In the genomic region with DNA sequence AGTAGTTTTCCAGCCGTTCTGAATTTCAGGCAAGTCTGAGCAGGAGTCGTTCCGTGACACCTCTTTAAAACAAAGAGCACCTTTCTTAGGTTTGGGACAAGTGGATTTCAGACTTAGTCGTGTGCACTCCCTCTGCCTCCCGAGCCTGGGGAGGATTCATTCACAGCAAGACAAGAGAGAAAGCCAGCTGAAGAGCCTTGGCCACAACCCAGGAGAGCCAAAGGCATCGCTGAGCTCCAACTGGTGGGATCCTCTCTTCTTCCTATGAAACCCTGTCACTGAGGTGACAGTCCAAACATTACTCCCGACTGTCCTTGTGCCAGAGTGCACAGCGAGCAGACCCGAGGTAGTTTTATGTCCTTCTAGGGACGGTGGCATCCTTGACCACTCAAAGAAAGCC, we compare ENCODE assay signal across 30 mouse cellular contexts. TPM values are rescaled to one million over a fixed set of nuclear protein-coding genes. Genes with fewer than 3 reads are reported as not detected.
DNase-seq lines count a peak whose midpoint lies in the region; ATAC-seq and TF ChIP-seq lines count a peak whose summit lies in the region.
"Had no signal": no experiment of that assay in that cellular context is flagged by ENCODE, and none has a peak within 500 bp of the region (broad histone marks: within the 10 kb centered on the region; RNA-seq: fewer than 3 reads in every experiment).

No protein-coding gene starts in this region.

- peak; percentile 19 for DNase-seq in cerebellum, adult 11-12 months
- DNase-seq in cerebellum, adult 11 months = no peak
- no peak for DNase-seq in layer of hippocampus, adult 2 months (ENCODE audit: low spot score in 2 of 2)
- DNase-seq in layer of hippocampus, adult 9-10 months (ENCODE audit: low spot score) = no peak
- no peak for DNase-seq in midbrain, embryonic 10.5 days (ENCODE audit: low spot score)
- DNase-seq in urinary bladder, postnatal 14 days (ENCODE audit: low spot score) = no peak
- DNase-seq: adrenal gland, postnatal 10 days; adrenal gland, postnatal 36 days; cerebellum, adult 18-20 months; cerebellum, adult 9-10 months; cerebellum, postnatal 14 days; embryo, embryonic 11 days; gastrocnemius, postnatal 10 days; heart, adult 18-20 months; heart, postnatal 10 days; heart, postnatal 36 days had no signal

- WGBS in midbrain, embryonic 10.5 days = 69% methylated on average over 10 of the region's 10 CpGs
- WGBS in midbrain, embryonic 13.5 days = 61% methylated on average over 10 of the region's 10 CpGs

- H3K4me1 ChIP-seq in midbrain, embryonic 10.5 days = peaks cover 14% of the 10 kb centered on the region
- peaks cover 1% of the 10 kb centered on the region for H3K4me1 ChIP-seq in midbrain, embryonic 13.5 days (replicated peaks)
- H3K4me1 ChIP-seq: embryonic facial prominence, embryonic 13.5 days; forebrain, embryonic 12.5 days; forebrain, embryonic 15.5 days; heart, embryonic 12.5 days; heart, embryonic 15.5 days; hindbrain, embryonic 13.5 days had no signal

- H3K9me3 ChIP-seq in midbrain, embryonic 10.5 days (replicated peaks) = no peaks in the 10 kb centered on the region
- no peaks in the 10 kb centered on the region for H3K9me3 ChIP-seq in midbrain, embryonic 13.5 days
- H3K9me3 ChIP-seq: embryonic facial prominence, embryonic 10.5 days; embryonic facial prominence, embryonic 13.5 days; forebrain, embryonic 12.5 days; forebrain, embryonic 15.5 days; heart, embryonic 12.5 days; heart, embryonic 15.5 days; hindbrain, embryonic 10.5 days; hindbrain, embryonic 13.5 days had no signal

- H3K36me3 ChIP-seq in midbrain, embryonic 10.5 days = no peaks in the 10 kb centered on the region
- peaks cover 20% of the 10 kb centered on the region; the same call in 1 of the 2 replicates for H3K36me3 ChIP-seq in midbrain, embryonic 13.5 days
- H3K36me3 ChIP-seq: embryonic facial prominence, embryonic 10.5 days; embryonic facial prominence, embryonic 13.5 days; forebrain, embryonic 12.5 days; heart, embryonic 12.5 days; heart, embryonic 15.5 days; hindbrain, embryonic 10.5 days had no signal

- ATAC-seq in midbrain, embryonic 13.5 days = no peak
- ATAC-seq: forebrain, embryonic 15.5 days; hindbrain, embryonic 16.5 days had no signal

- H3K4me2 ChIP-seq in midbrain, embryonic 13.5 days (replicated peaks) = no peak overlapping the region
- H3K4me2 ChIP-seq: embryonic facial prominence, embryonic 13.5 days; forebrain, embryonic 12.5 days; forebrain, embryonic 15.5 days; heart, embryonic 12.5 days; heart, embryonic 15.5 days; hindbrain, embryonic 13.5 days had no signal

- H3K27ac ChIP-seq in layer of hippocampus, adult 2 months = 0 out of 2 replicates have a peak overlapping the region, but pooled peaks have one; percentile 7
- peak overlapping the region; percentile 13 for H3K27ac ChIP-seq in midbrain, embryonic 10.5 days (replicated peaks)
- no peak overlapping the region for H3K27ac ChIP-seq in midbrain, embryonic 13.5 days
- H3K27ac ChIP-seq: embryonic facial prominence, embryonic 10.5 days; embryonic facial prominence, embryonic 13.5 days; forebrain, embryonic 12.5 days; forebrain, embryonic 15.5 days; heart, embryonic 15.5 days; hindbrain, embryonic 10.5 days; hindbrain, embryonic 13.5 days had no signal

- H3K4me3 ChIP-seq in layer of hippocampus, adult 2 months = no peak overlapping the region
- H3K4me3 ChIP-seq in midbrain, embryonic 10.5 days = no peak overlapping the region
- H3K4me3 ChIP-seq in midbrain, embryonic 13.5 days (replicated peaks) = no peak overlapping the region
- H3K4me3 ChIP-seq: embryonic facial prominence, embryonic 10.5 days; embryonic facial prominence, embryonic 13.5 days; erythroblast, embryonic 14.5 days; forebrain, embryonic 12.5 days; forebrain, embryonic 15.5 days; heart, embryonic 12.5 days; heart, embryonic 15.5 days; hindbrain, embryonic 10.5 days; hindbrain, embryonic 13.5 days had no signal

- H3K27me3 ChIP-seq in midbrain, embryonic 10.5 days (ENCODE audit: low read depth, poor library complexity, severe bottlenecking) = peaks cover 25% of the 10 kb centered on the region; the same call in 1 of the 2 replicates
- no peaks in the 10 kb centered on the region for H3K27me3 ChIP-seq in midbrain, embryonic 13.5 days
- H3K27me3 ChIP-seq: forebrain, embryonic 15.5 days had no signal

- TF ChIP-seq CTCF in layer of hippocampus, adult 2 months (conservative IDR thresholded peaks at IDR 0.05) = no peak

- H3K9ac ChIP-seq in midbrain, embryonic 13.5 days (replicated peaks) = no peak overlapping the region
- H3K9ac ChIP-seq: embryonic facial prominence, embryonic 13.5 days; forebrain, embryonic 12.5 days; forebrain, embryonic 15.5 days; heart, embryonic 12.5 days; heart, embryonic 15.5 days; hindbrain, embryonic 13.5 days had no signal

RNA-seq across cellular contexts. Expression of a gene that starts 10.7 kb away (rescaled TPM):
- not detected for total RNA-seq in layer of hippocampus, adult 2 months (2021)
- 0.06 and 0.12 TPM in 2 replicates for polyA plus RNA-seq in midbrain, embryonic 10.5 days (2016; fragmentation: Nextera tagmentation; extraction: Ambion mirVana)
- 1.5 and 1.7 TPM in 2 replicates for polyA plus RNA-seq in midbrain, embryonic 13.5 days (2015; fragmentation: Nextera tagmentation; extraction: Ambion mirVana)
- total RNA-seq: adrenal gland, adult 18-20 months; adrenal gland, postnatal 10 days; adrenal gland, postnatal 36 days; gastrocnemius, postnatal 10 days; gastrocnemius, postnatal 4 days; heart, adult 18-20 months; heart, postnatal 10 days; heart, postnatal 36 days had no signal
- polyA plus RNA-seq: cortical plate, adult 2 months; embryonic facial prominence, embryonic 10.5 days; erythroblast, embryonic 14.5 days; heart, embryonic 12.5 days; heart, embryonic 15.5 days; hindbrain, embryonic 10.5 days had no signal

RNA-seq across cellular contexts. Expression of a gene that starts 43.9 kb away (rescaled TPM):
- total RNA-seq in layer of hippocampus, adult 2 months (2021) = 100 to 1,000 TPM; 223 to 224 TPM
- 17.7 and 22.0 TPM in 2 replicates for polyA plus RNA-seq in midbrain, embryonic 10.5 days (2016; fragmentation: Nextera tagmentation; extraction: Ambion mirVana)
- polyA plus RNA-seq in midbrain, embryonic 13.5 days (2015; fragmentation: Nextera tagmentation; extraction: Ambion mirVana) = 37.8 and 47.6 TPM in 2 replicates
- polyA plus RNA-seq: erythroblast, embryonic 14.5 days had no signal
